Mouse (Mus musculus): ENCODE measurements around the gene Neurl2.

The Neurl2 gene

GRCm38 (mm10) chr2:164786388-164786885 is 46.8 kb downstream of the Neurl2 start:
- in situ Hi-C loops (cut with MboI, MseI), result no loop called here

GRCm38 (mm10) chr2:164785481-164786387 is 47.5 kb downstream of the Neurl2 start, which contains the start of gene Snx21:
Snx21 (plus strand) TSS chr2:164785823.
- in situ Hi-C loops (cut with MboI, MseI), result no loop called here

GRCm38 (mm10) chr2:164784869-164785420 is 48.3 kb downstream of the Neurl2 start:
- in situ Hi-C loops (cut with MboI, MseI), result no loop called here

- in situ Hi-C loops (cut with MboI, MseI), result no loop called here
Measured at GRCm38 (mm10) chr2:164783926-164784581, 49.2 kb downstream of the Neurl2 start.

DNA sequence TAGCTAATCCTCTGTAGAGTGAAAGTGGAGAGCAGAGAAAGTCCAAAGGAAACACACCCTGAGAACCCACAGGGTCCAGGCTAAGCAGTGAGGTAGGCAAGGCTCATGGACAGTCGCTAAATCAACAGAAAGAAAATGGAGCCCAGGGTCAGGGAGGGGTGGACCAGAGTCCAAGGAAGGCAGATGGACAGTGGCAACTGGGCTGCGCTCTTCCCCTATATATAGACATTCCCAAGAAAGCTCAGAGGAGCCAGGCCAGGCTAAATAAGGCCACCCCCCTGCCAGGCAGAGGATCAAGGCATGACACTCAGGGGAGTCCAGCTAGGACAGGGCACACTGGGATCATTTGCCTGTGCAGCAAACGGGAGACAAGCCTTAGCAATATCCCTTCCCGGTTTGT is 51.4 kb downstream of the Neurl2 start:
- in situ Hi-C loops (cut with MboI, MseI), result no loop called here
